Mouse (Mus musculus) kidney, embryonic 15.5 days (tissue): ENCODE data around the gene Coq2. TPM values are rescaled to one million over a fixed set of nuclear protein-coding genes. Genes with fewer than 3 reads are reported as not detected.

ENCODE experiments used
- ATAC-seq: fragments of 200-750 bp; cut with Nextera tagmentation; replicated peaks from 2 replicates; pipeline ENCODE4 v1.8.0; 2017; ENCODE audit warnings: moderate TSS enrichment; ENCODE audit not compliant: low FRiP score
- H3K27ac ChIP-seq: fragments of 300-500 bp; sonication (generic); 2 replicates; pipeline ENCODE4 v1.5.1; 2015; ENCODE audit warnings: mild to moderate bottlenecking, inconsistent platforms
- H3K27me3 ChIP-seq: fragments of 300-500 bp; sonication (generic); 2 replicates; pipeline ENCODE4 v1.6.1; 2015; ENCODE audit warnings: inconsistent platforms
- H3K36me3 ChIP-seq: fragments of 300-500 bp; sonication (generic); 2 replicates; pipeline ENCODE4 v1.6.1; 2015; ENCODE audit warnings: inconsistent platforms
- H3K4me1 ChIP-seq: fragments of 300-500 bp; sonication (generic); 2 replicates; pipeline ENCODE4 v1.6.1; 2015; ENCODE audit warnings: inconsistent platforms
- H3K4me2 ChIP-seq: fragments of 300-500 bp; sonication (generic); 2 replicates; pipeline ENCODE4 v1.6.1; 2015; ENCODE audit warnings: moderate library complexity, mild to moderate bottlenecking, inconsistent platforms
- H3K4me3 ChIP-seq: fragments of 300-500 bp; sonication (generic); replicated peaks from 2 replicates; pipeline ENCODE4 v1.5.1; 2015; ENCODE audit warnings: mild to moderate bottlenecking, inconsistent platforms
- H3K9ac ChIP-seq: fragments of 300-500 bp; sonication (generic); 2 replicates; pipeline ENCODE4 v1.6.1; 2015; ENCODE audit warnings: mild to moderate bottlenecking, inconsistent platforms
- H3K9me3 ChIP-seq: fragments of 300-500 bp; sonication (generic); replicated peaks from 2 replicates; pipeline ENCODE4 v1.6.1; 2016; ENCODE audit warnings: inconsistent platforms
- WGBS: fragments of 180-500 bp; shearing (Covaris S2); methylation state at CpG from one replicate; pipeline ENCODE4 v1.1.7; 2015; ENCODE audit warnings: mixed read lengths; 5-methylcytosine and 5-hydroxymethylcytosine counted together
- polyA plus RNA-seq: library from polyadenylated mRNA; unstranded; fragments of >200 nt; fragmentation: Nextera tagmentation; extraction: Ambion mirVana; gene quantifications from 2 replicates; pipeline ENCODE4 v1.2.1, GENCODE M21; 2015

Gene Coq2
- polyA plus RNA-seq, 1 experiment from 2014 or later, result 62.5 TPM

- no peak for ATAC-seq
- Histone ChIP-seq H3K4me2 (no peak overlapping the region), H3K9ac (no peak overlapping the region), H3K27me3 (no peaks in the 10 kb centered on the region), H3K4me3 (no peak overlapping the region), H3K4me1 (no peaks in the 10 kb centered on the region), H3K36me3 (no peaks in the 10 kb centered on the region), H3K9me3 (no peaks in the 10 kb centered on the region), H3K27ac (no peak overlapping the region)
- WGBS, result 82% methylated on average over 2 of the region's 2 CpGs
These were observed 22.5 kb upstream of the Coq2 start for GRCm38 (mm10) chr5:100697398-100697797.

GRCm38 (mm10) chr5:100685631-100686030 lies 10.7 kb upstream of the Coq2 start:
- Histone ChIP-seq H3K9me3 (no peaks in the 10 kb centered on the region), H3K27me3 (no peaks in the 10 kb centered on the region), H3K4me3 (no peak overlapping the region), H3K4me1 (no peaks in the 10 kb centered on the region), H3K36me3 (no peaks in the 10 kb centered on the region), H3K4me2 (no peak overlapping the region), H3K9ac (no peak overlapping the region), H3K27ac (no peak overlapping the region)
- ATAC-seq, result no peak
- WGBS, result 67% methylated on average over 4 of the region's 4 CpGs

- Histone ChIP-seq H3K27ac (no peak overlapping the region), H3K36me3 (no peaks in the 10 kb centered on the region), H3K9ac (no peak overlapping the region), H3K9me3 (no peaks in the 10 kb centered on the region), H3K4me1 (no peaks in the 10 kb centered on the region), H3K27me3 (peaks cover 3% of the 10 kb centered on the region; the same call in 1 of the 2 replicates), H3K4me2 (no peak overlapping the region), H3K4me3 (no peak overlapping the region)
- WGBS, result 76% methylated on average over 6 of the region's 6 CpGs
- no peak for ATAC-seq
These were observed 5.6 kb upstream of the Coq2 start for GRCm38 (mm10) chr5:100680542-100680933.

DNA sequence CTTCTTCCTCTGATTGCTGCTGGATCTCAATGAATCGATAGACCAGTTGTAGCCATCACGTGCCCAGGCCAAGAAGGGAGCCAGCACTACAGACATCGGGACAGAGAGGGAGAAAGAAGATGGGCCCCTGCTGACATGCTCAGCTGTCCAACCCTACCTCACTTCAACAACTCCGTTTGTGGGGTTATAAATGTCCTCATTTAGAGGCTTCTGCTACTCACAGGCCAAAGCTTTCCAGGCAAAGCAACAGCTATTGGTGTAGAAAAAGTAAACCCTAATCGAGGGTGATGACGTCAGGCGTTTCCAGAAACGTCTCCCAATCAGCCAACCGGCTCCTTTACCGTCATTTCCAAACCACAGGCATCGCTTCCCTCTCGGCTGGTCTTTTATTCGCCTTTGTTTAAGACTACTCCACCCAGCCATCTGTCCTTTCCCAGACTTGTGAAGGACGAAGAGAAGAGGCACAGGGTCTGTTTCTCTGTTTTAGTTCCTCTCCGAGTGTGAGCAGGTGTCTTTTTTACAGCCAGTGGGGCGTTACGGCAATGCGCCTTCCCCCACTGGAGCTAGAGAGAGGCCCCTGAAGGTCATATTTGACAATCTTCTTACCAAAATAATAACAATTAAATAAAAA lies 5.1 kb upstream of the Coq2 start:
- Histone ChIP-seq H3K4me3 (no peak overlapping the region), H3K9me3 (no peaks in the 10 kb centered on the region), H3K9ac (no peak overlapping the region), H3K36me3 (no peaks in the 10 kb centered on the region), H3K4me1 (peaks cover 2% of the 10 kb centered on the region), H3K27me3 (peaks cover 3% of the 10 kb centered on the region; the same call in 1 of the 2 replicates), H3K4me2 (no peak overlapping the region), H3K27ac (no peak overlapping the region)
- WGBS, result 57% methylated on average over 18 of the region's 18 CpGs
- no peak for ATAC-seq

GRCm38 (mm10) chr5:100673745-100674486 lies 1.0 kb downstream of the Coq2 start:
- H3K27me3 ChIP-seq, result no peaks in the 10 kb centered on the region
- peaks cover 23% of the 10 kb centered on the region for H3K4me1 ChIP-seq
- peak overlapping the region; percentile 77 for H3K4me2 ChIP-seq
- H3K27ac ChIP-seq, result peak overlapping the region; percentile 82
- peak overlapping the region; percentile 81 for H3K4me3 ChIP-seq
- peak; percentile 98 for ATAC-seq
- peaks cover 17% of the 10 kb centered on the region for H3K36me3 ChIP-seq
- H3K9ac ChIP-seq, result peak overlapping the region; percentile 83
- under 1% methylated on average over 69 of the region's 71 CpGs for WGBS
- H3K9me3 ChIP-seq, result no peaks in the 10 kb centered on the region

GRCm38 (mm10) chr5:100672403-100672802 lies 2.5 kb downstream of the Coq2 start:
- H3K9me3 ChIP-seq, result no peaks in the 10 kb centered on the region
- H3K9ac ChIP-seq, result no peak overlapping the region
- WGBS, result 81% methylated on average over 4 of the region's 4 CpGs
- peak overlapping the region; percentile 77; the same call in 1 of the 2 replicates for H3K4me2 ChIP-seq
- H3K27ac ChIP-seq, result no peak overlapping the region
- no peak for ATAC-seq
- peaks cover 23% of the 10 kb centered on the region for H3K4me1 ChIP-seq
- H3K4me3 ChIP-seq, result no peak overlapping the region
- no peaks in the 10 kb centered on the region for H3K27me3 ChIP-seq
- peaks cover 27% of the 10 kb centered on the region for H3K36me3 ChIP-seq

DNA sequence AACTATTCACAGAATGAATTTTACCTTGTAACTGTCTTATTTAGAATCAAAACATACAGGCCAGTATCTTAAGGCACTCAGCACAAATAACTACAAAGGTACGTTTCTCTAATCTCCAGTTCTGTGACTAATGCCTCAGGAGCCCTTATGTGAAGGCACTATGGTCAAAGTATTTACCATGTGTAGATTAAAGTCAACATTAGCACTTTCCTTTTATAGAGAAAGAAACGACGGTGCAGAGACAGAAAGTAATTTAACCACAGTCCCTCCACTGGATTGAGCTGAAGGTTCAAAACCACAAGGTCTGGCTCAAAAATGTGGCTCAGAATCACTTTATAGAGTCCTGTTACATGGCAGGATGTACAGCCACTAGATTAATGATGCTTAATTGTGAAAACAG lies 3.0 kb downstream of the Coq2 start:
- Histone ChIP-seq H3K36me3 (peaks cover 32% of the 10 kb centered on the region), H3K27me3 (no peaks in the 10 kb centered on the region), H3K4me3 (no peak overlapping the region), H3K4me1 (peaks cover 23% of the 10 kb centered on the region), H3K27ac (no peak overlapping the region), H3K9ac (no peak overlapping the region), H3K9me3 (no peaks in the 10 kb centered on the region), H3K4me2 (no peak overlapping the region)
- WGBS, result 75% methylated on average over 3 of the region's 3 CpGs
- no peak for ATAC-seq

GRCm38 (mm10) chr5:100671398-100671797 lies 3.5 kb downstream of the Coq2 start:
- no peak for ATAC-seq
- peaks cover 23% of the 10 kb centered on the region for H3K4me1 ChIP-seq
- peaks cover 35% of the 10 kb centered on the region for H3K36me3 ChIP-seq
- H3K27me3 ChIP-seq, result no peaks in the 10 kb centered on the region
- H3K9me3 ChIP-seq, result no peaks in the 10 kb centered on the region
- H3K9ac ChIP-seq, result no peak overlapping the region
- no peak overlapping the region for H3K27ac ChIP-seq
- WGBS, result 26% methylated on average over 5 of the region's 5 CpGs
- no peak overlapping the region for H3K4me2 ChIP-seq
- H3K4me3 ChIP-seq, result no peak overlapping the region

GRCm38 (mm10) chr5:100666965-100667364 lies 8.0 kb downstream of the Coq2 start:
- peaks cover 77% of the 10 kb centered on the region for H3K36me3 ChIP-seq
- no peak for ATAC-seq
- peaks cover 1% of the 10 kb centered on the region for H3K4me1 ChIP-seq

GRCm38 (mm10) chr5:100663854-100664253 lies 11.1 kb downstream of the Coq2 start:
- Histone ChIP-seq H3K36me3 (peaks cover 88% of the 10 kb centered on the region), H3K4me1 (no peaks in the 10 kb centered on the region), H3K4me3 (no peak overlapping the region), H3K27me3 (no peaks in the 10 kb centered on the region), H3K4me2 (no peak overlapping the region), H3K27ac (no peak overlapping the region), H3K9me3 (no peaks in the 10 kb centered on the region), H3K9ac (no peak overlapping the region)
- WGBS, result 45% methylated on average over 5 of the region's 5 CpGs
- no peak for ATAC-seq

More at GRCm38 (mm10) chr5:100666965-100667364, 8.0 kb downstream of the Coq2 start:
- H3K4me3 ChIP-seq, result no peak overlapping the region
- no peak overlapping the region for H3K9ac ChIP-seq
- H3K27ac ChIP-seq, result no peak overlapping the region
- H3K4me2 ChIP-seq, result no peak overlapping the region
- no peaks in the 10 kb centered on the region for H3K27me3 ChIP-seq
- H3K9me3 ChIP-seq, result no peaks in the 10 kb centered on the region
- 88% methylated on average over 1 of the region's 1 CpGs for WGBS

GRCm38 (mm10) chr5:100663011-100663410 lies 11.9 kb downstream of the Coq2 start:
- Histone ChIP-seq H3K27me3 (no peaks in the 10 kb centered on the region), H3K4me3 (no peak overlapping the region), H3K36me3 (peaks cover 93% of the 10 kb centered on the region), H3K4me2 (no peak overlapping the region), H3K9ac (no peak overlapping the region), H3K9me3 (no peaks in the 10 kb centered on the region), H3K27ac (no peak overlapping the region), H3K4me1 (no peaks in the 10 kb centered on the region)
- ATAC-seq, result no peak
- WGBS, result 93% methylated on average over 6 of the region's 6 CpGs

- Histone ChIP-seq H3K4me3 (no peak overlapping the region), H3K27ac (no peak overlapping the region), H3K36me3 (peaks cover 95% of the 10 kb centered on the region), H3K9ac (no peak overlapping the region), H3K9me3 (no peaks in the 10 kb centered on the region), H3K4me1 (no peaks in the 10 kb centered on the region), H3K27me3 (no peaks in the 10 kb centered on the region), H3K4me2 (no peak overlapping the region)
- no peak for ATAC-seq
- WGBS, result 66% methylated on average over 6 of the region's 6 CpGs
These were observed 16.5 kb downstream of the Coq2 start for GRCm38 (mm10) chr5:100658460-100658859.
